Mouse (Mus musculus): ENCODE measurements at regions not wholly inside any gene's neighbourhood (a gene's known extent, or its start where the extent isn't known, plus 50 kb on each side); places are given as distances from the start of the nearest gene placed in this dataset.

GRCm38 (mm10) chr6:81724601-81725545 is 198.6 kb upstream of the Gcfc2 start:
- no peak for DNase-seq (ENCODE audit: low spot score in 2 of 2)

- no peak for DNase-seq (ENCODE audit: low spot score in 2 of 2)
These were observed 191.8 kb upstream of the Gcfc2 start for GRCm38 (mm10) chr6:81731631-81732030.

DNA sequence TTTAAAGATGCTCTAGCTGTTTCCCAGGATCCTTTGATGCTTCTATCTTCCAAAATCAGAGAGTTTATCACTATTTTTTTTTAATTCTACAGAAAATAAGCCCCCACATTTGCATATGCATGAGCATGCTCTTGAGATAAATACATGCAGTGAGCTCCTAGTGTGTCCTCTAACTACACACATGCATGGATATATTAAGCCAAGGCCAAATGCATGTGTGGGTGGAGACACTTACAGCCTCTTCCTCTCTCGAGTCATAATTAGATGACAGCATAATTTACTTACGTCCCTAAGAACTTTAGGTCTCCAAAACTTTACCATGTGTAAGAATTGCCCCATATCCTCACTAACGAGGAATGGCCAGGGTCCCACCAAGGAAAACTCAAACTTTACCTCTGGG is 189.9 kb upstream of the Gcfc2 start:
- no peak for DNase-seq (ENCODE audit: low spot score in 2 of 2)

DNA sequence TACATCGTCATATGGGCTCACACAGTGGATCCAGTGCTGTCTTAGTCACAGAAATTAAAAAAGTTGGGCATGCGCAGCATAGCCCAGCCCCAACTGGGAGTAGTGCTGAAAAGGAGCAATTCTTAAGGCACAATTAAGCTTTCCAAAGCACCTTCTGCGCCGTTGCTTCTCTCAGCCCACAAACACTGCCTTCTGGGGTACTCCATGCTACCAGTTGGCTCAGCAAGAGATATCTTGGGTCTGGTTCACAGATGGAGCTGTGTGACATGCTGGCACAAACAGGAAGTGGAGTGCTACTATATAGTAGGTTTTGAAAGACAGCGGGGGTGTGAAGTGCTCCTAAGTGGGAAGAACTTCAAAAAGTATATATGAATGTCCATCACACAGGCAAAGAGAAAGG is 185.0 kb upstream of the Gcfc2 start:
- DNase-seq (ENCODE audit: low spot score in 2 of 2): no peak

DNA sequence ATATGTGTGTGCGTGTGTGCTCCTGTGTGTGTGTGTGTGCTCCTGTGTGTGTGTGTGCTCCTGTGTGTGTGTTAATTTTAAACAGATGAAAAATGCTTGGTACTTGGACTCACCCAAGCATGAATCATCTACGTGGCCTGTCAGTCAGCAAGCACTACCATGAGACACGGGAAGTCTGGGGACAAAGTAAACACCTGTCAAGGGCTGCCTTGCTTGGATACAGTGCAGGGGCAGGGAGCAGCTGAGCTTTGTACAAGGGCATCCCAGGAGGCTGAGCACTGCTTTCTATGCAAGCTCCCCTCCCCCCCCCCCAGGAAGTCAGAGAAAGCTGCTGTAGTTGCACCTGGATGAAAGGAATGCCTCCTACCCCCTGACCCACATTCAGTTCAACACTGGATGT is 173.8 kb upstream of the Gcfc2 start:
- DNase-seq (ENCODE audit: low spot score in 2 of 2): no peak

DNA sequence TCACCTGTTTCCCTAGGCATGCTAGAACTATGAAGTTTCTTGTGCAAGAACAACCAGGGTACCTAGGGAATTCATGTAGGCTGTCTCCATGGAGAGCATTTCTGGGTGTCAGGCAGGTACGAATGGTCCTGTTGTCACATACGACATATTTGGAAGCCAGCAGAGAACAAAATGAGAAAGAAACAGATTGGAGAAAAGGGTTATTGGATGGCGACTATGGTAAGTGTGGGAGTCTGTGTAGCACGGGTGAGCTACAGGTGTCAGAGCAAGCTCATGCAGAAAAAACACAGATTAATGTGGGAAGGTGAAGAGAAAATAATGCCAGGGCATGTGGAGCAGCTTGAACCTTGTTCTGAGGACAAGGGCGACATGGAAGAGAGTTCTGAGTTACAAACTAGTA is 171.8 kb upstream of the Gcfc2 start:
- no peak for DNase-seq (ENCODE audit: low spot score in 2 of 2)

GRCm38 (mm10) chr6:81756242-81756641 is 167.2 kb upstream of the Gcfc2 start:
- no peak for DNase-seq (ENCODE audit: low spot score in 2 of 2)

GRCm38 (mm10) chr6:81758876-81759275 is 164.6 kb upstream of the Gcfc2 start:
- no peak for DNase-seq (ENCODE audit: low spot score in 2 of 2)

DNA sequence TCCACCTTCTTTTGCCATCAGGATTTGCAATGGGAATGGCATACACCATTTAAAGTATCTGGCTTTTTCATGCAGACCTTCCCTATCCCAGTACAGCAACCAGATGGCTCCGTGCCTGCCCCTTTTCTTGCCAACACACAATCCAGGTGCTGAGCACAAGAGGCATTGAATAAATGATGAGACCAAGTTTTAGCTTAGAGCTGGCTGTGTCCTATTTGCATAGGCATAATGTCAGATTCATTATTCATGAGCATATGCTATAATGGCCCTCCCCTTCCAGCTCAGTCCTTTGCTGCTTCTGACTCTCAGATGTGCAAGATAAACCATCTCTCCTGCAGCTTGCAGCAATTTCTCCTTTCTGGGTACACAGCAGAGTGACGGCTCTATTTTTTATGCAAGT is 163.3 kb upstream of the Gcfc2 start:
- DNase-seq (ENCODE audit: low spot score in 2 of 2): no peak

DNA sequence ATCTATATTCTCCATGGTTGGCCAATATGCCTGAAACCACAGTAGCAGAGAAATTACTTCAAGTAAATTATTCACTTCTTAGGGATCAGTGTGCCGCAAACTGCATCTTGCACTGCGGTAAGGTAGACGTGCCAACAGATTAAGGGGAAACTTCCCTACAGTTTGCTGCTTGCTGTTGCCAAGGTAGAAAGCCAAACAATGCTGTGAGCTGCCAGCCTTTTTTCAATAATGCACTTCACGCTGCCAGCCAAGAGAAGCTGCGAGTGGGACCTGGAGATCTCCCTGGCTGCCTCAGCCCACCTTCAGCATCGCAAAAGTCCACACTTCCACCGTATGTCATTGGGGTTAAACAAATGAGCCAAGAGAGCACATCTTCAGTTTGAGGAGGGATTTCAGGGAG is 157.6 kb upstream of the Gcfc2 start:
- DNase-seq (ENCODE audit: low spot score in 2 of 2): no peak

DNA sequence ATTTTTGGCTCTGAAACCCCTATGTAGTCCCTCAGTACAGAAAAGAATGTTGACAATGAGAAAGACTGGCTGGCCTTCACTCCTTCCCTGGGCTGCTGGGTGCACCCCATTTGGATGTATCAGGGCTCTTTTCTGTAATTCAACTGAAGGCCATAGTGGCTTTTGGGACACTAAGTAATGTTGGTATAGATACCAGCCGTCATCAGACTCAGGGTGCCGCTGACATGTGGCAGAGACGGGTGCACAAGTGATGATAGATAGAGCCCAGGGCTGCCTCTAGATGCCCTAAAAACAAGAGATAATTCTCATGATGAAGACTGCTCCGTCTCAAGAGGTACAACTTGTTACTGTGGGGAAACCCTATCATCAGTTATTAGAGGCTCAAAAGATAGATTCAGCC is 156.7 kb upstream of the Gcfc2 start:
- DNase-seq (ENCODE audit: low spot score in 2 of 2): no peak

DNA sequence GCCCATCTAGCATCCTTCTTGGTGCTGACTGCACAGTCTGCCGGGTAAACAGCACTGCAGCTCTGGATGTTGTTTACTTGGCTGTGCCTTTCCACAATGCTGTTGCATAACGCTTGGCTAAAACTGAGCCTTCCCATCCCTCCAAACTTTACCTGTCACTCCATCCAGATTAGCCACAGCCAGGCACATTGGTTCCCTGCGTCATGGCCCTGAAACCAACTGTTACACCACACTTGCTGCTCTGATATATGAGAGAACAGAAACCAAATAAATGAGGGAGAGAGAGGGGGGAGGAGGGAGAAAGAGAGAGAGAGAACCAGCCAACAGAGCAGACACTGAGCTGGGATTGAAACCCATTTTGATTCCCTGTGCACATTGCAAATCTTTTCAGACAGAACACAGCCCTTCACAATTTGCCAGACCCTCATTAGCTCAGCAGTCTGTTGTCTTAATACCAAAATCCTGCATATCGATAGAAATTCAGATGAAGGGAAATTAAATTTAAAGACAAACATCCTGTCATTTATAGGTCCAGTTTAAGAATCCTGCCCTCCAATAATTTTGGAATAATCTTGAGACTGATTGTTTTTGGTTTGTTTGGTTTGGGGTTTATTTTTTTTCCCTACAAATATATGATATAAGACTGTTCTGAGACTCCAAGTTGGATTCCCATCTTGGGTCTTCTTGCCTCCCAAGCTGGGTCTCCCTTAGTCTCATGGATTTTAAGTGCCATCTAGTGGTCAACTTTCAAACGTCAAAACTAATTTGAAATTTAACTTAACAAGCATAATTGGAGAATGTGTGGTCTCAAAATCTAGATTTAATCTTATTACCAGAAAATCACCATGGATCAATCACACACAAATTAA is 154.6 kb upstream of the Gcfc2 start:
- no peak for DNase-seq (ENCODE audit: low spot score in 2 of 2)

DNA sequence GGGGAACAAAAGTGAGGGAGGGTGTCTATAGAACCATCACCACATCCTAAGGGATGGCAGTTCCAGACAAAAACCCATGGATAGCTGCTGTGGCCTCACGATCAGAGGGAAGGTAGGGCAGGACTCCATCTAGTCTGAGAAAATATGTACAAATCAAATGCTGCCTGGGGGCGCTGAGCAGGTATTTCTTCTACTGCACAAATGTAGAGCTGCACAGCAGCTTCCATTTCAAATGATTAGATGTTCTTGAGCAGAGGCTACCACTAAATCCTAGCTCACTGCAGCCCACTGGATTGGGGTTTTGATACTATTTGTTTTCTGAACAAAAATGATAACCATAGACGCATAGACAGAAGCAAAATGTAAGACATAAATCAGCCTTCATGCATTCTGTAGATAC is 153.2 kb upstream of the Gcfc2 start:
- DNase-seq (ENCODE audit: low spot score in 2 of 2): no peak

DNA sequence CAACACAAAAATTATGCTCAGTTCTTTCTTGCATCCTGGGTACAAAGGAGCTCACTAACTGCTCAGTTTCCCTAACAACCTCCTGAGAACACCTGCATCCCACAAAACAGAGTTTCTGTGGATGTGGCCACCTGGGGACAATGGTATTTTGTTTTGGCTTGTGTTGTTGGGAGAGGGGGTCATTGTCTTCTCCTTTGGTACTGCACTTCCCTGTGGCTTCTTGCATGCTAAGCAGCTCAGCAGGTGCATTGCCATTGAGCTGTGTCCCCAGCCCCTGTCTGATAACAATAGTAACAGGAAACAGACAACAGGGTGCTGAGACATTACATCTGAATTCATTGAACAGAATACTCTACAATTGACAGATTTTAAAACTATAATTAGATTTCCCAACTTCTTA is 151.6 kb upstream of the Gcfc2 start:
- no peak for DNase-seq (ENCODE audit: low spot score in 2 of 2)

DNA sequence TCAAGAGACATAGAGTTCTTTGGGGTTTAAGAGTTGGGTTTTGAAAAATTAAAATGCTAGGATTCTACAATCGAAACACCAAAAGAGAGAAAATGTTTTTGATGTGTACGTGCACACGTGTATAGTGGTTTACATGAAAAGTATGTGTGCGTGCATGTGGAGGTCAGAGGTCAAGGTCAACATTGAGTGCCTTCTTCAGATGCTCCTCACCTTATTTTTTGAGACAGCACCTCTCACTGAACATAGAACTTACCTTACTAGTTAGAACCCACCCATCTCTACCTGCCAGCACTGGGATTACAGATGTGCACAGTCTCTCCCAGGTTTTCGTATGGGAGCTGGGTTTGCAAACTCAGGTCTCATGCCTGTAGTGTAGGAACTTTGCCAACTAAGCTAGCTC is 141.3 kb upstream of the Gcfc2 start:
- DNase-seq (ENCODE audit: low spot score in 2 of 2): no peak

DNA sequence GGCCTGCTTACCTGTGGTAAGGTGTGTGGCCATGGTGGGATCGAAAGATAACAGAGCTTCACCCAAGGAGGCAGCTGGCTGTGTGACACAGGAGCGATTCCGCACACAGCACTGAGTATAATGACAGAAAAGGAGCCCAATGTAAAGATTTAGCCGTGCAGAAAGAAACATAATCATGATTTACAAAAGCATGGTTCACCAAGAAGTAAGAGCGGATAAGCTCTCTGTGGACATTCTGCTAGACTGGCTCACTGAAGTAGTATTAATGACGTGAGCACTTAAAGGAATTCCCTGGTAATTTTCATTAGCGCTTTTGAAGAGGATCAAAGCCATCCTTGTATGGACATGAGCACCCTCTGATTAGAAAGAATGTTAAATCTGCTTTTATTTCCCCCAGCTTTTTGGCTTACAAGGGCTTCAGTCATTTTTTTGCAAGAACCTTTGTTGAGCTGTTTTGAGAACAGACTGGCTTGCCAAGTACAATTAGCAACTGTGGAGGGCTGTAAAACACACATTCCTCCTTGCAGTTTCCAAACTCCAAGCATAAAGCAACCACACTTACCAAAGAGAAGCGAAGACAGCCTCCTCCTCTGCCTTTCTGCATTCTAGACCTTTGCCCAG is 140.5 kb upstream of the Gcfc2 start:
- DNase-seq (ENCODE audit: low spot score in 2 of 2): no peak

GRCm38 (mm10) chr6:81795281-81795680 is 128.2 kb upstream of the Gcfc2 start:
- no peak for DNase-seq (ENCODE audit: low spot score in 2 of 2)

- DNase-seq (ENCODE audit: low spot score in 2 of 2): no peak
These were observed 122.6 kb upstream of the Gcfc2 start for GRCm38 (mm10) chr6:81800822-81801221.

- DNase-seq (ENCODE audit: low spot score in 2 of 2): no peak
These were observed 121.7 kb upstream of the Gcfc2 start for GRCm38 (mm10) chr6:81801804-81802203.

DNA sequence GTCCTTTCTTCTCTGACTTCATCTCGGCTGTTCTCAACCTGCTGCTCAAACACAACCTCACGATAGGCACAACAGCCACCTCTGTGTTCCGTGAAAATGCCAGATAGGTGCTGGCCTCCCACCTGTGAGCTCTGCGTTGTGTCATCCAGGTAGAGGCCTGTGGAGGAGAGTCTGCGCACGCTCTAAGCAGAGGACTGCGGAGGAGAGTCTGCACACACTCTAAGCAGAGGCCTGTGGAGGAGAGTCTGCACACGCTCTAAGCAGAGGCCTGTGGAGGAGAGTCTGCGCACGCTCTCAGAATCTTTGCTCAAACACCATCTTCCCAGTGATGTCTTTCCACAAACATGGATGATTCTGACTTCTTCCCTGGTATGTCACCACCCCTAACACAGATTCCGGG is 117.5 kb upstream of the Gcfc2 start:
- no peak for DNase-seq (ENCODE audit: low spot score in 2 of 2)

GRCm38 (mm10) chr6:81808712-81809111 is 114.8 kb upstream of the Gcfc2 start:
- no peak for DNase-seq (ENCODE audit: low spot score in 2 of 2)

All from gastrocnemius, postnatal 4 days (tissue).